9 mouse cellular contexts compared by ENCODE assay signal in the genomic region with DNA sequence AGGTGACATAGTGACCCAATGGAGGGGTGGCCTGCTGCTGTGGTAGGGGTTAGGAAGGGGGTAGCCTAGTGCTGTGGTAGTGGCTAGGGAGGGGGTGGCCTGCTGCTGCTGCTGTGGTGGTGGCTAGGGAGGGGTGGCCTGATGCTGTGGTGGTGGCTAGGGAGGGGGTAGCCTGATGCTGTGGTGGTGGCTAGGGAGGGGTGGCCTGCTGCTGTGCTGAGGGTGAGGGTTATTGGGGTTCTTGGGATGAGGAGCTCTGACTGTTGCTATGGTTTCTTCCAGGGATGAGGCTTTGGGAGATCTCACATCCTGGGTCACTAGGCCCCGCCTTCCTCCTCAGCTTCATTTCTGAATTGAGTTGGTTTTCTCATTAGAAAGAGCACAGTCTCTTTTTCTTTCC. TPM values are rescaled to one million over a fixed set of nuclear protein-coding genes. Genes with fewer than 3 reads are reported as not detected.
DNase-seq lines count a peak whose midpoint lies in the region; ATAC-seq and TF ChIP-seq lines count a peak whose summit lies in the region.
"Had no signal": no experiment of that assay in that cellular context is flagged by ENCODE, and none has a peak within 500 bp of the region (broad histone marks: within the 10 kb centered on the region; RNA-seq: fewer than 3 reads in every experiment).

No protein-coding gene starts in this region.

- ATAC-seq in lung, embryonic 14.5 days (ENCODE audit: insufficient read depth) = peak; percentile 76; the same call in 1 of the 2 replicates
- peak; percentile 47; the same call in 1 of the 2 replicates for ATAC-seq in forebrain, postnatal 0 days
- ATAC-seq in liver, embryonic 14.5 days (ENCODE audit: insufficient read depth) = peak; percentile 68; the same call in 1 of the 2 replicates
- peak; percentile 90 for ATAC-seq in stomach, embryonic 14.5 days (ENCODE audit: insufficient number of reproducible peaks, insufficient read depth, low FRiP score, low read depth)

- TF ChIP-seq CTCF in lung, embryonic 14.5 days (IDR thresholded peaks at IDR 0.05; ENCODE audit: low read depth) = no peak
- no peak for TF ChIP-seq CTCF in forebrain, postnatal 0 days (IDR thresholded peaks at IDR 0.05; ENCODE audit: low read depth)
- TF ChIP-seq CTCF in liver, embryonic 14.5 days (IDR thresholded peaks at IDR 0.05; ENCODE audit: low read depth) = no peak
- no peak for TF ChIP-seq CTCF in thymus, adult 2 months (IDR thresholded peaks at IDR 0.05; ENCODE audit: borderline replicate concordance, control insufficient read depth, extremely low read depth, insufficient read depth, low read length, poor library complexity)

- H3K36me3 ChIP-seq in lung, embryonic 14.5 days (ENCODE audit: insufficient read depth) = no peaks in the 10 kb centered on the region
- H3K36me3 ChIP-seq in forebrain, postnatal 0 days (ENCODE audit: insufficient read depth) = no peaks in the 10 kb centered on the region
- no peaks in the 10 kb centered on the region for H3K36me3 ChIP-seq in liver, embryonic 14.5 days (replicated peaks; ENCODE audit: control insufficient read depth, insufficient read depth, low read depth)
- no peaks in the 10 kb centered on the region for H3K36me3 ChIP-seq in stomach, embryonic 14.5 days (ENCODE audit: control insufficient read depth, insufficient read depth, low read length)
- H3K36me3 ChIP-seq in thymus, adult 2 months (ENCODE audit: control insufficient read depth, insufficient read depth, low read length) = no peaks in the 10 kb centered on the region

- no peaks in the 10 kb centered on the region for H3K4me1 ChIP-seq in lung, embryonic 14.5 days (ENCODE audit: insufficient read depth)
- H3K4me1 ChIP-seq in forebrain, postnatal 0 days (ENCODE audit: insufficient read depth) = peaks cover 4% of the 10 kb centered on the region
- H3K4me1 ChIP-seq in liver, embryonic 14.5 days (replicated peaks; ENCODE audit: control insufficient read depth in 2 of 2, insufficient read depth in 2 of 2, low read length in 1 of 2) = no peaks in the 10 kb centered on the region
- no peaks in the 10 kb centered on the region for H3K4me1 ChIP-seq in stomach, embryonic 14.5 days (ENCODE audit: control insufficient read depth, insufficient read depth, low read length)
- H3K4me1 ChIP-seq in thymus, adult 2 months (replicated peaks; ENCODE audit: control insufficient read depth, insufficient read depth, low read length) = no peaks in the 10 kb centered on the region

- H3K27me3 ChIP-seq in lung, embryonic 14.5 days (ENCODE audit: insufficient read depth, low read length) = no peaks in the 10 kb centered on the region
- no peaks in the 10 kb centered on the region for H3K27me3 ChIP-seq in forebrain, postnatal 0 days (ENCODE audit: insufficient read depth, low read length)
- no peaks in the 10 kb centered on the region for H3K27me3 ChIP-seq in liver, embryonic 14.5 days (ENCODE audit: control insufficient read depth, insufficient read depth, low read length)
- no peaks in the 10 kb centered on the region for H3K27me3 ChIP-seq in stomach, embryonic 14.5 days (ENCODE audit: control insufficient read depth, insufficient read depth, low read length)
- H3K27me3 ChIP-seq in thymus, adult 2 months (ENCODE audit: control insufficient read depth, insufficient read depth, low read length) = no peaks in the 10 kb centered on the region

- DNase-seq in lung, embryonic 14.5 days = no peak
- no peak for DNase-seq in lung, postnatal 10 days
- no peak for DNase-seq in forebrain, postnatal 0 days
- DNase-seq in liver, embryonic 14.5 days (ENCODE audit: low read depth in 3 of 3, low spot score in 3 of 3) = no peak
- no peak for DNase-seq in left cerebral cortex, adult 8-10 months (ENCODE audit: low spot score in 2 of 2)
- DNase-seq in thymus, adult 2 months = no peak
- DNase-seq in cerebellum, adult 8-10 months = no peak
- DNase-seq: cerebellum, adult 9-11 months had no signal

- TF ChIP-seq EP300 in liver, embryonic 14.5 days (IDR thresholded peaks at IDR 0.05; ENCODE audit: low read depth) = no peak

- H3K9ac ChIP-seq in lung, embryonic 14.5 days = no peak overlapping the region
- H3K9ac ChIP-seq in forebrain, postnatal 0 days = no peak overlapping the region
- no peak overlapping the region for H3K9ac ChIP-seq in liver, embryonic 14.5 days (replicated peaks)
- H3K9ac ChIP-seq in stomach, embryonic 14.5 days (replicated peaks; ENCODE audit: low read depth, low read length) = no peak overlapping the region

- no peak for TF ChIP-seq POLR2A in thymus, adult 2 months (IDR thresholded peaks at IDR 0.05; ENCODE audit: control insufficient read depth, extremely low read depth, insufficient read depth, low read length, poor library complexity)

- no peaks in the 10 kb centered on the region for H3K9me3 ChIP-seq in lung, embryonic 14.5 days (ENCODE audit: low read depth, low read length)
- H3K9me3 ChIP-seq in forebrain, postnatal 0 days (ENCODE audit: low read length) = no peaks in the 10 kb centered on the region
- H3K9me3 ChIP-seq in liver, embryonic 14.5 days (ENCODE audit: control insufficient read depth, low read length) = no peaks in the 10 kb centered on the region
- no peaks in the 10 kb centered on the region for H3K9me3 ChIP-seq in stomach, embryonic 14.5 days (ENCODE audit: control insufficient read depth, low read depth, low read length)

- H3K4me2 ChIP-seq in lung, embryonic 14.5 days = no peak overlapping the region
- no peak overlapping the region for H3K4me2 ChIP-seq in forebrain, postnatal 0 days (ENCODE audit: low read depth)
- no peak overlapping the region for H3K4me2 ChIP-seq in liver, embryonic 14.5 days (ENCODE audit: low read depth)
- no peak overlapping the region for H3K4me2 ChIP-seq in stomach, embryonic 14.5 days (replicated peaks; ENCODE audit: low read depth, low read length)

- H3K27ac ChIP-seq in lung, embryonic 14.5 days (ENCODE audit: low read depth) = no peak overlapping the region
- no peak overlapping the region for H3K27ac ChIP-seq in forebrain, postnatal 0 days (ENCODE audit: low read depth, low read length)
- H3K27ac ChIP-seq in liver, embryonic 14.5 days = no peak overlapping the region
- H3K27ac ChIP-seq in stomach, embryonic 14.5 days (ENCODE audit: low read length) = no peak overlapping the region
- no peak overlapping the region for H3K27ac ChIP-seq in thymus, adult 2 months (ENCODE audit: control insufficient read depth, insufficient read depth, low read length)

- H3K4me3 ChIP-seq in lung, embryonic 14.5 days (ENCODE audit: low read depth, low read length) = no peak overlapping the region
- H3K4me3 ChIP-seq in forebrain, postnatal 0 days (ENCODE audit: low read depth, low read length) = no peak overlapping the region
- no peak overlapping the region for H3K4me3 ChIP-seq in liver, embryonic 14.5 days (ENCODE audit: insufficient read depth in 1 of 2, low read depth in 2 of 2, low read length in 2 of 2)
- no peak overlapping the region for H3K4me3 ChIP-seq in stomach, embryonic 14.5 days (ENCODE audit: low read depth, low read length)
- H3K4me3 ChIP-seq in thymus, adult 2 months (ENCODE audit: control insufficient read depth, insufficient read depth, low read length) = no peak overlapping the region

- WGBS in lung, embryonic 14.5 days = 89% methylated on average over 1 of the region's 1 CpGs
- 100% methylated on average over 1 of the region's 1 CpGs for WGBS in forebrain, postnatal 0 days
- WGBS in liver, embryonic 14.5 days (ENCODE audit: insufficient replicate concordance) = 65% methylated on average over 1 of the region's 1 CpGs
- 78% methylated on average over 1 of the region's 1 CpGs for WGBS in stomach, embryonic 14.5 days
- 100% methylated on average over 1 of the region's 1 CpGs for WGBS in thymus, adult 2 months

RNA-seq across cellular contexts. Expression of a gene that starts 10.9 kb away (rescaled TPM):
- polyA plus RNA-seq in lung, embryonic 14.5 days (2014; fragmentation: Nextera tagmentation; extraction: Ambion mirVana) = 25.0 and 26.5 TPM in 2 replicates
- total RNA-seq in forebrain, postnatal 0 days (2014; rRNA removed) = 94.1 and 118 TPM in 2 replicates
- polyA plus RNA-seq in forebrain, postnatal 0 days (2015; fragmentation: Nextera tagmentation; extraction: Ambion mirVana) = 41.4 and 61.8 TPM in 2 replicates
- 17.1 and 18.2 TPM in 2 replicates for polyA plus RNA-seq in liver, embryonic 14.5 days (2012; rRNA removed)
- polyA plus RNA-seq in liver, embryonic 14.5 days (2014; fragmentation: Nextera tagmentation; extraction: Ambion mirVana) = 18.7 and 20.6 TPM in 2 replicates
- polyA plus RNA-seq in stomach, embryonic 14.5 days (2014; fragmentation: Nextera tagmentation; extraction: Ambion mirVana) = 27.4 and 30.2 TPM in 2 replicates
- 100 to 1,000 TPM; 366 to 392 (median 382) TPM for total RNA-seq in left cerebral cortex, adult 8-10 months (2022)
- polyA plus RNA-seq in thymus, adult 2 months (2012; rRNA removed) = 56.0 and 63.1 TPM in 2 replicates
